Mouse (Mus musculus) monocyte, adult 59 days (primary cell): Measurements from ENCODE around the gene Id3. TPM values are rescaled to one million over a fixed set of nuclear protein-coding genes. Genes with fewer than 3 reads are reported as not detected.

Experiments
- total RNA-seq, 2 experiments: library from RNA; stranded (reverse); gene quantifications; one replicate each; pipeline ENCODE4 v1.2.4; 2023

Id3 gene
- total RNA-seq = 10 to 100 TPM; 38.4 to 43.4 TPM

DNA sequence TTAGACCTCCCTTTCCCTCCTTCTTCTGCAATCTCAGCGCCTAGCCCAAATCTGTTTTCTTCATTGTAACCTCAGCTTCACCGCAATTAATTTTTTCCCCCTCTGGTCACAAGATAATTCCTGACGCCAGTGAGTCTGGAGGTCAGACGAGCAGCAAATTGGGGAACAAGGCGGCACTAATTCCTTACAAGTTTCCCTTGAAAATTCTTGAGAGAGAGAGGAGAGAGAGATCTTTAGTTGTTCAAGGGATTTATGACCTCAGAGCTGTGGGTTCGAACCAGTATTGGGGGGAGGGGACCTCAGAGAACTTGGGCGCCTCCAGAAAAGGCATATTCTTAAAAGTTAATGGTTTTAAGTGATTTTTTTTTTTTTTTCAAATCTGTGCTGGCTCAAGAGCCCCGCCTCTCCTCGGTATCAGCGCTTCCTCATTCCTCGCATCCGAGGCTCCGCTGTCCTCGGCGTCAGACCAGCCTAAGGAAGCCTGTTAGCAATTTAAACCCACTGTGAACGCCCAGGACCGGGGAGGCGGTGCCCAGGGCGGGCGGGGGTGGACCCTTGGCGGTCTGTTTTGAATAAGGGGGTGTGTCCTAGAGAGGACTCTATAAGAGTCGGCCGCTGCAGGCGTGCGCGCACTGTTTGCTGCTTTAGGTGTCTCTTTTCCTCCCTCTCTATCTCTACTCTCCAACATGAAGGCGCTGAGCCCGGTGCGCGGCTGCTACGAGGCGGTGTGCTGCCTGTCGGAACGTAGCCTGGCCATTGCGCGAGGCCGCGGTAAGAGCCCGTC, at the start of gene Id3:
Gene Id3 (plus strand): TSS at position 305 of the 784 bp plus-strand sequence.

DNA sequence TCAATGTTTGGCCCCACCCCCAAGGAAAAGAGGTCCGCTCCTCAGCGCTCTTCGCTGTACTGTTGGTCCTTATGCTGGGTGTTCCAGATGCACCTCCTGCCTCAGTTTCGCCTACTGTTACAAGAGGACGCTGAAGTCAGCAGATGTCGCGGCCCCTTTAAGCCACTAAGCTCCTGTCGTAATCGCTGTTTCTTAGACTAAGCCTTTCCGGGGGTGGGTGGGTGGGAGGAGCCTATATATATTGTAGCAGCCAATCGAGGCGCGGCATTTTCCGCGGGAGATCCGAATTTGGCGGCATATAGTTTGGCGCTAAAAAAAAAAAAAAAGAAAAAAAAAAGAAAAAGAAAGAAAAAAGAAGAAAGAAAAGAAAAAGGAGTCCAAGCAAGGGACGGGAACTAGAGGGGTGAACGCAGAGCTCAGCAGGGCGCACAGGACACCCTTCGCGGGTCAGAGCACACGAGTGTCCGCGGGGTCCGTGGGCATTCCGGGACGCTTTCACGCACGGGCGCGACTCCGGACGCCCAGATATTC, 28.8 kb downstream of the Id3 start, which contains the start of gene E2f2:
Gene E2f2 (plus strand): TSS at position 384 of the 531 bp plus-strand sequence.

Other genes starting within 250 kb of the Id3 start
- gene Cnr2, start 248.1 kb upstream of the Id3 start, total RNA-seq = 10 to 100 TPM; 16.9 to 20.3 TPM
- 100 to 1,000 TPM; 186 to 202 TPM for gene Fuca1, start 222.8 kb upstream of the Id3 start, total RNA-seq
- gene Hmgcl, start 197.0 kb upstream of the Id3 start, total RNA-seq = 10 to 100 TPM; 59.2 to 65.1 TPM
- 1 to 10 TPM; 7.9 to 9.4 TPM for gene Gale, start 179.8 kb upstream of the Id3 start, total RNA-seq
- 10 to 100 TPM; 93.1 to 95.1 TPM for gene Lypla2, start 170.9 kb upstream of the Id3 start, total RNA-seq
- 10 to 100 TPM; 23.2 to 23.9 TPM for gene Pithd1, start 156.2 kb upstream of the Id3 start, total RNA-seq
- 10 to 100 TPM; 67.4 to 70.3 TPM for gene Eloa, start 121.7 kb upstream of the Id3 start, total RNA-seq
- 100 to 1,000 TPM; 643 to 744 TPM for gene Rpl11, start 90.1 kb upstream of the Id3 start, total RNA-seq
- 10 to 100 TPM; 40.7 to 45.3 TPM for gene E2f2, start 28.9 kb downstream of the Id3 start, total RNA-seq
- gene Asap3, start 62.9 kb downstream of the Id3 start, total RNA-seq = under 1 TPM in 1 of 2 experiments, not detected in 1; 0.24 TPM
- gene Tcea3, start 104.2 kb downstream of the Id3 start, total RNA-seq = 1 to 10 TPM; 6.0 to 6.2 TPM
- 10 to 100 TPM in 1 of 2 experiments, 1 to 10 TPM in 1; 9.7 to 10.9 TPM for gene Zfp46, start 141.2 kb downstream of the Id3 start, total RNA-seq
- 10 to 100 TPM; 59.6 to 62.2 TPM for gene Hnrnpr, start 167.4 kb downstream of the Id3 start, total RNA-seq